Mouse (Mus musculus) bone marrow, adult 2 months (tissue): ENCODE measurements around the gene Hdgf.

Source experiments
- CTCF ChIP-seq: fragments of 200-500 bp; IDR thresholded peaks from 2 replicates; pipeline ENCODE4 v1.5.1; 2011; ENCODE audit warnings: low read length, control low read depth; ENCODE audit not compliant: control insufficient read depth, insufficient read depth
- POLR2A ChIP-seq: fragments of 200-500 bp; IDR thresholded peaks from 2 replicates; pipeline ENCODE4 v1.6.1; 2011; ENCODE audit warnings: low read depth, mild to moderate bottlenecking, control low read depth, low read length, borderline replicate concordance; ENCODE audit not compliant: control insufficient read depth

DNA sequence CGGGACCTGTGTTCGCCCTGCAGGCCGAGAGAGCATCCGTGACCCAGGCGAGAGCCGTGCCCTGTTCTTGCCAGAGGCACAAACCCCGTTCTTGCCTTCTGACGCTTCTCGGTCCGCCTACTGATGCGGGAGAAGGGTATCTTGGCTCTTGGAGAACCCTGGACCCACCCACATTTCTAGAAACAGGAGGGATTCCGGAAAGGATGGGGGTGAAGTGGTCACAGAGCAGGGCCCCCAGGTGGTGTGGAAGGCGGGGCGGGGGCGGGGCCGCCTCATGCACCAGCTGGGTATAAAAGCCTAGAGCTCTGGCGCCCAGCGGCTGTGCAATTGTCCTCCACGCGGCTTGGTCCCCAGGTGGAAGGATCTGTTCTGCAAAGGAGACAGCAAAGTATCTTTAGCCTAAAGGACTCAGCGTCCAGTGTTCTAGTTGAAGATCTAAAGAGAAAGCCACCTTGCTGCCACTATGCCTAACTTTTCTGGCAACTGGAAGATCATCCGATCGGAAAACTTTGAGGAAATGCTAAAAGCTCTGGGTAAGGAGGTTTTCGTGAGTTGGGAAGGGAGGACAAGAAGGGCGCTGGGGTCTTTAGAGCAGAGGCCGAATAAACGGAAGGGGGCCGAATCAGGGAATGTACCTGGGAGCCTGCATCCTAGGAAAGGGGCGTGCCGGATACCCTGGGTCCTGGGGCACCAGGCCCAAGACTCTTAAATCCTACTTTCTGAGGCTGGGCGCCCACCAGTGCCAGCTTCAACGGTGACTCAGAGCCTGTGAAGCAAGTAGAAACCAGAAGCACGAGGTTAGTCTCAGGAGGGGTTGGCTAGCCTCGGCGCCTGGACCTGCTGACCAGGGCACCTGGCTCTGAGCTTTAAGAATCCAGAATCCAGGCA, 42.5 kb downstream of the Hdgf start, which contains the start of gene Crabp2:
- TF ChIP-seq CTCF (no peak), POLR2A (no peak)
